In the genomic region with DNA sequence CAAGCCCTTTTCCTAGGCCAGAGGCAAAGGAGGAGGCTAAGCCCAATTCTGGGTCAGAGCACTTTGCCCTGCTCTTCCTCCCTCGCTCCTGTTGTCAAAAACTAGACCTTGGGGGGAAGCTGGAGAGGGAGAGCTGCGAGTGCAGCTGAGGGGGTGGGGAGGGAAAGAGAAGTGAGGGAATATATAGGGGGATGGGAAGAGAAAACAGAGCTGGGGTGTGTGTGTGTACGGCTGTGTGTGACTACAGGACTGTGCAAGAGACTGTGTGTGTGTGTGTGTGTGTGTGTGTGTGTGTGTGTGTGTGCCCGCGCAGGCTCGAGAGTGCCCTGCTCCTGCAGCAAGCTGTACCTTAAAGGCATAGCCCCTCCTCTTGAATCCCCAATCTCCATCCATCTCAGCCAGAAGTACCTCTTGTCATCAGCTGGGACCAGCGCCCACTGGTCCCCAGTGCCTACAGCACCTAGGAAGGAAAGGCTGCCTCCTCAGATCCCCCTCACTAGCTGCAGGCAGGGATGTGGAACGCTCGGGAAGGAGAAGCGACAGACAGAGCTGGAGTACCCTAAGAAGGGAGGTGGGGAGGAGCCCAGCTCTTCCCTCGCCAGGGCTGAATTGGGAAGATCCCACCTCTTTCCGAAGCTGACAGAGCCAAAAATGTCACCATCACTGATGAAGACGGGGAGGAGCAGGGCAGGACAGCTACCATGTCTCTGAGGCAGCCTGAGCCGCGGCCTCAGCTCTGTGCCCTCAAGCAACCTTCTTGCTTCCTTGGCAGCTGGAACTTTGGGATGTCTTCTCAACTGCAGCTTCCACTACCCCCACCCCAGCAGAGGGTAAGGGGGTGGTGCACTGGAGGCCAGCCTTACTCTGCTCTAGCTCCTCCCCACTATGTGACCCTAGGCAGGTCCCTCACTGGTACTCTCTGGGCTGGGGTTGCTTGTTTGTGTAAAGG, we compare ENCODE assay signal across 9 mouse cellular contexts. TPM values are rescaled to one million over a fixed set of nuclear protein-coding genes. Genes with fewer than 3 reads are reported as not detected.
DNase-seq lines count a peak whose midpoint lies in the region; ATAC-seq and TF ChIP-seq lines count a peak whose summit lies in the region.
"Had no signal": no experiment of that assay in that cellular context is flagged by ENCODE, and none has a peak within 500 bp of the region (broad histone marks: within the 10 kb centered on the region; RNA-seq: fewer than 3 reads in every experiment).

No protein-coding gene starts in this region.

- peaks cover 3% of the 10 kb centered on the region; the same call in 1 of the 2 replicates for H3K4me1 ChIP-seq in heart, postnatal 0 days (ENCODE audit: control insufficient read depth, insufficient read depth)
- H3K4me1 ChIP-seq in hindbrain, embryonic 10.5 days (replicated peaks), result peaks cover 53% of the 10 kb centered on the region
- peaks cover 33% of the 10 kb centered on the region for H3K4me1 ChIP-seq in midbrain, embryonic 12.5 days

- H3K27me3 ChIP-seq in heart, postnatal 0 days (ENCODE audit: control insufficient read depth, insufficient read depth, low read length), result no peaks in the 10 kb centered on the region
- H3K27me3 ChIP-seq in hindbrain, embryonic 10.5 days (ENCODE audit: insufficient read depth, poor library complexity, severe bottlenecking), result no peaks in the 10 kb centered on the region
- 0 out of 2 replicates have a peak, but pooled peaks cover 5% of the 10 kb centered on the region for H3K27me3 ChIP-seq in midbrain, embryonic 12.5 days
- H3K27me3 ChIP-seq: Patski had no signal

- DNase-seq in heart, postnatal 0 days (ENCODE audit: low spot score), result no peak
- no peak for DNase-seq in heart, adult 8-10 months (ENCODE audit: low spot score)
- DNase-seq in R1 (ENCODE audit: low read depth, low spot score), result peak; percentile 64
- peak; percentile 74 for DNase-seq in hindbrain, embryonic 10.5 days (ENCODE audit: low spot score)
- DNase-seq in layer of hippocampus, adult 11-12 months (ENCODE audit: low spot score), result no peak
- no peak for DNase-seq in urinary bladder, postnatal 25 days (ENCODE audit: low spot score)

- TF ChIP-seq CTCF in heart, postnatal 0 days (IDR thresholded peaks at IDR 0.05; ENCODE audit: low read depth), result no peak

- H3K9me3 ChIP-seq in heart, postnatal 0 days (replicated peaks; ENCODE audit: control insufficient read depth, low read length), result no peaks in the 10 kb centered on the region
- no peaks in the 10 kb centered on the region for H3K9me3 ChIP-seq in hindbrain, embryonic 10.5 days
- H3K9me3 ChIP-seq in midbrain, embryonic 12.5 days, result peaks cover 3% of the 10 kb centered on the region; the same call in 1 of the 2 replicates

- 30% methylated on average over 14 of the region's 15 CpGs for WGBS in heart, postnatal 0 days
- 1% methylated on average over 15 of the region's 15 CpGs for WGBS in hindbrain, embryonic 10.5 days
- 8% methylated on average over 12 of the region's 15 CpGs for WGBS in midbrain, embryonic 12.5 days

- H3K4me3 ChIP-seq in heart, postnatal 0 days (ENCODE audit: low read depth, low read length), result no peak overlapping the region
- peak overlapping the region; percentile 34 for H3K4me3 ChIP-seq in hindbrain, embryonic 10.5 days
- H3K4me3 ChIP-seq in midbrain, embryonic 12.5 days, result no peak overlapping the region

- no peak overlapping the region for H3K9ac ChIP-seq in heart, postnatal 0 days (replicated peaks; ENCODE audit: low read depth, low read length)
- no peak overlapping the region; the same call in 1 of the 2 replicates for H3K9ac ChIP-seq in midbrain, embryonic 12.5 days (replicated peaks)

- no peak overlapping the region for H3K4me2 ChIP-seq in heart, postnatal 0 days (ENCODE audit: low read depth, low read length)
- H3K4me2 ChIP-seq in midbrain, embryonic 12.5 days (replicated peaks), result peak overlapping the region; percentile 32

- no peak overlapping the region for H3K27ac ChIP-seq in heart, postnatal 0 days (ENCODE audit: low read depth)
- peak overlapping the region; percentile 85 for H3K27ac ChIP-seq in hindbrain, embryonic 10.5 days
- H3K27ac ChIP-seq in midbrain, embryonic 12.5 days (replicated peaks), result peak overlapping the region; percentile 69

- H3K36me3 ChIP-seq in heart, postnatal 0 days (replicated peaks; ENCODE audit: control insufficient read depth, insufficient read depth, low read length), result no peaks in the 10 kb centered on the region
- H3K36me3 ChIP-seq in hindbrain, embryonic 10.5 days, result no peaks in the 10 kb centered on the region
- H3K36me3 ChIP-seq in midbrain, embryonic 12.5 days, result no peaks in the 10 kb centered on the region

- no peak for TF ChIP-seq EP300 in heart, postnatal 0 days (IDR thresholded peaks at IDR 0.05; ENCODE audit: low read depth)

- ATAC-seq in heart, postnatal 0 days (ENCODE audit: insufficient read depth, low read depth), result peak; percentile 16
- peak; percentile 61 for ATAC-seq in midbrain, embryonic 12.5 days (ENCODE audit: low FRiP score, low read depth)
- no peak for ATAC-seq in monocyte, adult 5-6 weeks (replicated peaks; ENCODE audit: insufficient number of reproducible peaks, low FRiP score, low TSS enrichment, poor library complexity, severe bottlenecking)
- ATAC-seq: Patski had no signal

RNA-seq across cellular contexts. Expression of gene Acot11, which starts 49.8 kb away (rescaled TPM):
- total RNA-seq in heart, postnatal 0 days (2014; rRNA removed; ENCODE audit: low replicate concordance), result 18.8 and 34.6 TPM in 2 replicates
- polyA plus RNA-seq in heart, postnatal 0 days (2015; fragmentation: Nextera tagmentation; extraction: Ambion mirVana), result 5.8 and 6.2 TPM in 2 replicates
- 10 to 100 TPM; 26.2 to 44.3 (median 36.4) TPM for total RNA-seq in heart, adult 8-10 months (2022)
- polyA plus RNA-seq in hindbrain, embryonic 10.5 days (2016; fragmentation: Nextera tagmentation; extraction: Ambion mirVana), result 1.8 and 2.2 TPM in 2 replicates
- polyA plus RNA-seq in midbrain, embryonic 12.5 days (2016; fragmentation: Nextera tagmentation; extraction: Ambion mirVana), result 1.5 and 1.6 TPM in 2 replicates
- total RNA-seq in monocyte, adult 5-6 weeks (2017), result 6.8 to 11.0 TPM (median 8.8 TPM) in 3 replicates

RNA-seq across cellular contexts. Expression of gene Ssbp3, which starts 55.9 kb away (rescaled TPM):
- total RNA-seq in heart, postnatal 0 days (2014; rRNA removed; ENCODE audit: low replicate concordance), result 35.6 and 41.1 TPM in 2 replicates
- polyA plus RNA-seq in heart, postnatal 0 days (2015; fragmentation: Nextera tagmentation; extraction: Ambion mirVana), result 25.9 and 29.0 TPM in 2 replicates
- total RNA-seq in heart, adult 8-10 months (2022), result 10 to 100 TPM; 34.2 to 42.5 (median 36.2) TPM
- polyA plus RNA-seq in hindbrain, embryonic 10.5 days (2016; fragmentation: Nextera tagmentation; extraction: Ambion mirVana), result 140 and 180 TPM in 2 replicates
- polyA plus RNA-seq in midbrain, embryonic 12.5 days (2016; fragmentation: Nextera tagmentation; extraction: Ambion mirVana), result 277 and 309 TPM in 2 replicates
- total RNA-seq in monocyte, adult 5-6 weeks (2017), result 14.3 to 22.7 TPM (median 19.5 TPM) in 3 replicates

Comparison
In these comparisons a context has a peak if more than half of its experiments do, and no peak if none do; other contexts are left out.
1. DNase-seq: peak in R1 (single experiment) and hindbrain, embryonic 10.5 days (single experiment); none in heart, postnatal 0 days (single experiment), heart, adult 8-10 months (single experiment), layer of hippocampus, adult 11-12 months (single experiment) and urinary bladder, postnatal 25 days (single experiment).